Mouse (Mus musculus) hindbrain, embryonic 15.5 days (tissue): ENCODE results near the gene Zfp787. TPM values are rescaled to one million over a fixed set of nuclear protein-coding genes. Genes with fewer than 3 reads are reported as not detected.

Experiments used
- ATAC-seq: fragments of 200-750 bp; cut with Nextera tagmentation; 2 replicates; pipeline ENCODE4 v1.8.0; 2017; ENCODE audit warnings: low read depth, moderate number of reproducible peaks, moderate TSS enrichment; ENCODE audit not compliant: low FRiP score
- H3K27ac ChIP-seq: fragments of 300-500 bp; sonication (generic); replicated peaks from 2 replicates; pipeline ENCODE4 v1.5.1; 2015; ENCODE audit warnings: mild to moderate bottlenecking, inconsistent platforms
- H3K27me3 ChIP-seq: fragments of 300-500 bp; sonication (generic); 2 replicates; pipeline ENCODE4 v1.6.1; 2015; ENCODE audit warnings: control low read depth, inconsistent platforms
- H3K36me3 ChIP-seq: fragments of 300-500 bp; sonication (generic); 2 replicates; pipeline ENCODE4 v1.6.1; 2015; ENCODE audit warnings: control low read depth, inconsistent platforms
- H3K4me1 ChIP-seq: fragments of 300-500 bp; sonication (generic); replicated peaks from 2 replicates; pipeline ENCODE4 v1.6.1; 2015; ENCODE audit warnings: control low read depth, inconsistent platforms
- H3K4me2 ChIP-seq: fragments of 300-500 bp; sonication (generic); 2 replicates; pipeline ENCODE4 v1.6.1; 2015; ENCODE audit warnings: moderate library complexity, mild to moderate bottlenecking, inconsistent platforms
- H3K4me3 ChIP-seq: fragments of 300-500 bp; sonication (generic); 2 replicates; pipeline ENCODE4 v1.5.1; 2015; ENCODE audit warnings: mild to moderate bottlenecking, inconsistent platforms
- H3K9ac ChIP-seq: fragments of 300-500 bp; sonication (generic); 2 replicates; pipeline ENCODE4 v1.6.1; 2015; ENCODE audit warnings: inconsistent platforms
- H3K9me3 ChIP-seq: fragments of 300-500 bp; sonication (generic); 2 replicates; pipeline ENCODE4 v1.6.1; 2016; ENCODE audit warnings: control low read depth, inconsistent platforms
- WGBS: fragments of 180-500 bp; shearing (Covaris S2); methylation state at CpG from one replicate; pipeline ENCODE4 v1.1.7; 2015; 5-methylcytosine and 5-hydroxymethylcytosine counted together
- polyA plus RNA-seq: library from polyadenylated mRNA; unstranded; fragments of >200 nt; fragmentation: Nextera tagmentation; extraction: Ambion mirVana; gene quantifications from 2 replicates; pipeline ENCODE4 v1.2.1, GENCODE M21; 2015

The Zfp787 gene
- polyA plus RNA-seq, 1 experiment from 2014 or later = 24.8 TPM

DNA sequence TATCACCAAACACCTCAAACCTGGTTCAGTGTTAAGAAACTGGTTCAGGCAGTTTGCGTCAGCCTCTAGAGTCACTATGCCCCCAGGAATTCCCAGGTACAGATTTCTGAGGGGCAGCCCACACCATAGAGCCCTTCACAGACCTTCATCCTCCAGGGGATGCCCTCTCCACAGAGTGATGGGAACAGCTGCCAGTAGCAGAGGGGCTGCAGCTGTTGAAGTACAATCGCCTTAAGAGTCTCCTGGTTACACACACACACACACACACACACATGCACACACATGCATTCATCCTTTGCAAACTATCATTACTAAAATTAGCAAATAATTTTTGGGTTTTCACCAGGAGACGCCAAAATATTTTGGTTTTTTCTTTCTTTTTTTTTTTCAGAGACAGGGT, 3.8 kb upstream of the Zfp787 start:
- Histone ChIP-seq H3K36me3 (no peaks in the 10 kb centered on the region), H3K4me1 (peaks cover 11% of the 10 kb centered on the region), H3K27ac (no peak overlapping the region), H3K4me3 (no peak overlapping the region), H3K9me3 (no peaks in the 10 kb centered on the region), H3K9ac (no peak overlapping the region), H3K4me2 (no peak overlapping the region), H3K27me3 (no peaks in the 10 kb centered on the region)
- ATAC-seq = no peak
- WGBS = 88% methylated on average over 3 of the region's 3 CpGs

DNA sequence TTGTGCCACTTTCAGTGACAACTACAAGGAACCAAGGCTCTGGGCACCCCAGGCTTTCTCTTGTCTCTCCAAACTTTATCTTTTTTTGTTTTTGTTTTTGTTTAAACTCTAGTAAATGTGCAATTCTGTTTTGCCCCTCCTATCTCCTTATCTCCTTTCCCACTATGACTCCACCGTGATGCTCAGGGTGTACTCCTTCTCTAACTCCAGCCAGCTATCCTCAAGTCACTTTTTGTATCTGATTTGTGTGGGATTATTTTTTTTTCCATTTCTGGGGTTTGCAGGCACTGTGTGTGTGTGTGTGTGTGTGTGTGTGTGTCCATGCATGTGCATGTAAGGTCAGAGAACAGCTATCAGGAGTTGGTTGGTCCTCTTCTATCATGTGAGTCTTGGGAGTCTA, 1.7 kb upstream of the Zfp787 start:
- Histone ChIP-seq H3K9ac (no peak overlapping the region), H3K4me2 (no peak overlapping the region), H3K9me3 (no peaks in the 10 kb centered on the region), H3K4me3 (no peak overlapping the region), H3K27me3 (no peaks in the 10 kb centered on the region), H3K4me1 (peaks cover 29% of the 10 kb centered on the region), H3K36me3 (no peaks in the 10 kb centered on the region), H3K27ac (no peak overlapping the region)
- ATAC-seq = no peak
- 89% methylated on average over 1 of the region's 1 CpGs for WGBS

DNA sequence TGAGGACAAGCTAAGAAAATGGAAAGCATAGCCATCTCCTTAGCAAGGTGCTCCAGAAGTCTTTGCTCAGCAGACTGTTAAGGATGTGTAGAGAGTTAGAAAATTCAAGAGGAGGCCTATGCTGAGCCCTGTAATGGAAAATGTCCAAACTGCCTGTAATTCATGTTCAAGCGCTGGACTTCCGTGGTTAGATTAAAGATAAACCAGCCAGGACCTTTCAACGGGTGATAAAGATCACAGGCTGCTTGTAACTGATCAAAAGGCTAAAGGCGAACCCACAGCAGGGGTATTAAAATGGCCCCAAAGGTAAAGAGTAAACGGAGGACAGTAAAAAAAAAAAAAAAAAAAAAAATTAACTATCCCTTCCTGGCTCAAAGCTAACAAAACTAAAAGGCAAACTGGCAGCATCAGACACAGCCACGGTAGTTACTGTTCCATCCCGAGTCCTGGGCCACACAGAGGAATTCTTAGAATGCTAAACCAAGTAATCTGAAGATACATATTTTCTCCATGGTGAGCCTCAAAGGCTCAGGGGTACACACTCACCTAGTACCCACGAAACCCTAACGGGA, 1.2 kb upstream of the Zfp787 start:
- 77% methylated on average over 9 of the region's 9 CpGs for WGBS
- no peak overlapping the region for H3K27ac ChIP-seq

DNA sequence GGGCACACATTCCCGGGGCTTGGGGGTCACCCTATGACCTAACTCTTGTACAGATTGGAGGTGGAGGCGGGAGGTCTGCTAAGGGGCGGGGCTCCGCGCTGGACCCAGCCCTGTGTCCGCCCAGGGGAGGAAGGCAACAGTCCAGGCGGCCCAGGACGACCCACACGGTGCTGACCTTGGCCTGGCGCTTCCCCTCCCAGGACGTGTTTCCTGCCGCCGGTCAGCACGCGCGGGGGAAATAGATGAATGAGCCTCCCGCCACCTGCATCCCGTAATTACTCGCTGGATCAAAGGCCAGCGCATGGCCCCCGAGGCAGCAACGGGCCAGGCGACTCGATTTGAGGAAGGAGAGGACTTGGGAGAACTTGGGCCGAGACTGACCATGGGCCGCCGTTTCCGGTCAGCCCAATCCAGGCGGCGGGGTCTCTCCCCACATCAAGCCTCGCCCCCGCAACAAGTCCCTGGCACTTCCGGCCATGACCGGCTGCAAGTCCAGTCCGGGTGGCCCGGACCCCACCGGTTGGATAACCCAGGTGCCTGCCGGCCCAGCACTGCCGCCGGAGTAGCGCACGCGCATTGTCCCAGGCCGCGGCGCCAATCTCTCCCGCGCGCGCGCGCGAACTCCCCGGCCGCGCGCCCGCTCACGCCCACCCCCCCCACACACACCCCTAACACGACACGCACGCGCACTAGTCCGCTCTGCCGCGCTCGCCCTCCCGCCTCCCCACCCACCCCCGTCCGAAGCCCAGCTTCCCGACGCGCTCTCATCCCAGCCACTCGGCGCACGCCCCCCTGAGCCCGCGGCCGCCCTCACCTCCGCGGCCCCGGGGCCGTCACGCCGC, 545 bp downstream of the Zfp787 start:
- peaks cover 31% of the 10 kb centered on the region for H3K4me1 ChIP-seq

More for the DNA sequence above, 1.2 kb upstream of the Zfp787 start:
- Histone ChIP-seq H3K4me1 (peaks cover 31% of the 10 kb centered on the region), H3K9me3 (no peaks in the 10 kb centered on the region), H3K36me3 (no peaks in the 10 kb centered on the region), H3K9ac (peak overlapping the region; percentile 78), H3K4me2 (peak overlapping the region; percentile 57), H3K27me3 (no peaks in the 10 kb centered on the region), H3K4me3 (peak overlapping the region; percentile 67; the same call in 1 of the 2 replicates)
- no peak for ATAC-seq

GRCm38 (mm10) chr7:6154164-6154563, 1.6 kb downstream of the Zfp787 start:
- no peak for ATAC-seq
- 87% methylated on average over 5 of the region's 5 CpGs for WGBS
- no peak overlapping the region for H3K9ac ChIP-seq
- no peak overlapping the region for H3K27ac ChIP-seq
- H3K27me3 ChIP-seq = no peaks in the 10 kb centered on the region
- peak overlapping the region; percentile 91 for H3K4me2 ChIP-seq
- H3K4me3 ChIP-seq = peak overlapping the region; percentile 67
- H3K4me1 ChIP-seq = peaks cover 34% of the 10 kb centered on the region
- no peaks in the 10 kb centered on the region for H3K9me3 ChIP-seq
- H3K36me3 ChIP-seq = no peaks in the 10 kb centered on the region

More for the DNA sequence above, 545 bp downstream of the Zfp787 start:
- WGBS = 1% methylated on average over 69 of the region's 85 CpGs
- Histone ChIP-seq H3K27ac (peak overlapping the region; percentile 98), H3K27me3 (no peaks in the 10 kb centered on the region), H3K9me3 (no peaks in the 10 kb centered on the region), H3K4me3 (peak overlapping the region; percentile 67), H3K9ac (peak overlapping the region; percentile 78), H3K36me3 (no peaks in the 10 kb centered on the region), H3K4me2 (peak overlapping the region; percentile 91)
- ATAC-seq = peak; percentile 73

GRCm38 (mm10) chr7:6153131-6153530, 2.7 kb downstream of the Zfp787 start:
- no peak overlapping the region for H3K27ac ChIP-seq
- H3K4me2 ChIP-seq = no peak overlapping the region
- peaks cover 44% of the 10 kb centered on the region for H3K4me1 ChIP-seq
- H3K36me3 ChIP-seq = no peaks in the 10 kb centered on the region
- no peak overlapping the region for H3K9ac ChIP-seq
- H3K4me3 ChIP-seq = no peak overlapping the region
- no peaks in the 10 kb centered on the region for H3K9me3 ChIP-seq
- 93% methylated on average over 3 of the region's 3 CpGs for WGBS
- no peak for ATAC-seq
- H3K27me3 ChIP-seq = no peaks in the 10 kb centered on the region

GRCm38 (mm10) chr7:6152036-6152435, 3.8 kb downstream of the Zfp787 start:
- Histone ChIP-seq H3K36me3 (no peaks in the 10 kb centered on the region), H3K4me2 (no peak overlapping the region), H3K9ac (no peak overlapping the region), H3K27me3 (no peaks in the 10 kb centered on the region), H3K4me3 (no peak overlapping the region), H3K27ac (no peak overlapping the region), H3K9me3 (no peaks in the 10 kb centered on the region), H3K4me1 (peaks cover 48% of the 10 kb centered on the region)
- no peak for ATAC-seq
- WGBS = 81% methylated on average over 3 of the region's 3 CpGs

GRCm38 (mm10) chr7:6151266-6151665, 4.5 kb downstream of the Zfp787 start:
- no peaks in the 10 kb centered on the region for H3K36me3 ChIP-seq
- no peaks in the 10 kb centered on the region for H3K27me3 ChIP-seq
- peaks cover 49% of the 10 kb centered on the region for H3K4me1 ChIP-seq
- no peak overlapping the region for H3K4me3 ChIP-seq
- 93% methylated on average over 1 of the region's 1 CpGs for WGBS
- H3K9ac ChIP-seq = no peak overlapping the region
- H3K4me2 ChIP-seq = no peak overlapping the region
- no peaks in the 10 kb centered on the region for H3K9me3 ChIP-seq
- no peak overlapping the region for H3K27ac ChIP-seq
- no peak for ATAC-seq

DNA sequence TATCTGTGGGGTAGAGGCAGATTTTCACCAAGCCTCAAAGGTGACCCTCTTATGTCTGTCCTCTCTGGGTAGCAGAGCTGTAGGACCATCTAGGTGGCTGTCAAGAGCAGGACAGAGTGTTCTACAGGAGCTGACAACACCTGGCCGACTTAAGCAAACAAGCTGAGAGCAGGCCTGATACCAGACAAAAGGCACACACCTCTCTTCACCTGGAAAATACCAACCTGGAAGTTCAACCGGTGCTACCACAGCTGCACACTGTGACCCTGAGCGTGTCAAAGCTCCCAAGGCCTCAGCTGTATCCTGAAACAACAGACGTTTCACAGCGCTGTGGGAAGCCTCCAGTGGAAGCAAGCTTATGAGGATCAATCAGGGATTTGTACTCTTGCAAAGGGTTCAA, 8.1 kb downstream of the Zfp787 start:
- Histone ChIP-seq H3K27ac (no peak overlapping the region), H3K9me3 (no peaks in the 10 kb centered on the region), H3K4me1 (peaks cover 53% of the 10 kb centered on the region), H3K9ac (no peak overlapping the region), H3K4me2 (no peak overlapping the region), H3K4me3 (no peak overlapping the region), H3K36me3 (no peaks in the 10 kb centered on the region), H3K27me3 (no peaks in the 10 kb centered on the region)
- WGBS = 85% methylated on average over 5 of the region's 5 CpGs
- no peak for ATAC-seq

- WGBS = 62% methylated on average over 2 of the region's 2 CpGs
- Histone ChIP-seq H3K27me3 (no peaks in the 10 kb centered on the region), H3K9ac (no peak overlapping the region), H3K4me1 (peaks cover 51% of the 10 kb centered on the region), H3K4me3 (no peak overlapping the region), H3K9me3 (no peaks in the 10 kb centered on the region), H3K36me3 (peaks cover 2% of the 10 kb centered on the region; the same call in 1 of the 2 replicates), H3K27ac (no peak overlapping the region), H3K4me2 (no peak overlapping the region)
- no peak for ATAC-seq
Measured at GRCm38 (mm10) chr7:6146982-6147325, 8.8 kb downstream of the Zfp787 start.

GRCm38 (mm10) chr7:6146194-6146981, 9.4 kb downstream of the Zfp787 start:
- WGBS = 88% methylated on average over 7 of the region's 7 CpGs
- no peak for ATAC-seq
- no peaks in the 10 kb centered on the region for H3K27me3 ChIP-seq

More at GRCm38 (mm10) chr7:6146194-6146981, 9.4 kb downstream of the Zfp787 start:
- Histone ChIP-seq H3K4me1 (peaks cover 51% of the 10 kb centered on the region), H3K27ac (0 out of 2 replicates have a peak overlapping the region, but pooled peaks have one; percentile 20), H3K9me3 (no peaks in the 10 kb centered on the region), H3K36me3 (peaks cover 7% of the 10 kb centered on the region; the same call in 1 of the 2 replicates), H3K9ac (no peak overlapping the region), H3K4me2 (no peak overlapping the region), H3K4me3 (no peak overlapping the region)
